Mouse (Mus musculus): ENCODE data around the gene Vps16. TPM values are rescaled to one million over a fixed set of nuclear protein-coding genes. Genes with fewer than 3 reads are reported as not detected.

The Vps16 gene
- polyA plus RNA-seq (2014; fragmentation: Nextera tagmentation; extraction: Ambion mirVana) = 83.7 and 91.7 TPM in 2 replicates

GRCm38 (mm10) chr2:130424126-130424853 is at the start of gene Vps16, which contains the start of gene Pced1a:
Gene Vps16, plus strand, starts transcription at chr2:130424339.
Gene Pced1a, minus strand, starts transcription at chr2:130424701.
- no peaks in the 10 kb centered on the region for H3K27me3 ChIP-seq (ENCODE audit: control insufficient read depth, insufficient read depth, low read length)
- peak within 1 kb of the TSS; percentile 76 for H3K9ac ChIP-seq (ENCODE audit: low read length)
- H3K4me2 ChIP-seq = peak within 1 kb of the TSS; percentile 83
- H3K27ac ChIP-seq (ENCODE audit: low read depth, low read length) = peak within 1 kb of the TSS; percentile 58
- H3K4me3 ChIP-seq (ENCODE audit: low read depth, low read length) = peak within 1 kb of the TSS; percentile 60
- DNase-seq (ENCODE audit: low spot score, missing footprints) = peak; percentile 100
- WGBS = under 1% methylated on average over 58 of the region's 58 CpGs
- ATAC-seq (ENCODE audit: low FRiP score) = peak; percentile 96
- no peaks in the 10 kb centered on the region; the same call in 1 of the 2 replicates for H3K36me3 ChIP-seq (ENCODE audit: control insufficient read depth, insufficient read depth, low read length)
- no peaks in the 10 kb centered on the region for H3K9me3 ChIP-seq (ENCODE audit: control insufficient read depth, low read length)
- H3K4me1 ChIP-seq (ENCODE audit: control insufficient read depth, insufficient read depth, low read length) = peaks cover 12% of the 10 kb centered on the region

GRCm38 (mm10) chr2:130374951-130375350 is 49.2 kb upstream of the Vps16 start:
- WGBS = 80% methylated on average over 4 of the region's 4 CpGs
- H3K4me2 ChIP-seq = no peak overlapping the region
- H3K4me3 ChIP-seq (ENCODE audit: low read depth, low read length) = no peak overlapping the region
- no peaks in the 10 kb centered on the region for H3K36me3 ChIP-seq (ENCODE audit: control insufficient read depth, insufficient read depth, low read length)
- H3K27ac ChIP-seq (ENCODE audit: low read depth, low read length) = no peak overlapping the region
- no peaks in the 10 kb centered on the region for H3K4me1 ChIP-seq (ENCODE audit: control insufficient read depth, insufficient read depth, low read length)
- ATAC-seq (ENCODE audit: low FRiP score) (no peak), DNase-seq (ENCODE audit: low spot score, missing footprints) (no peak)
- H3K27me3 ChIP-seq (ENCODE audit: control insufficient read depth, insufficient read depth, low read length) = no peaks in the 10 kb centered on the region
- no peak overlapping the region for H3K9ac ChIP-seq (ENCODE audit: low read length)
- no peaks in the 10 kb centered on the region for H3K9me3 ChIP-seq (ENCODE audit: control insufficient read depth, low read length)

GRCm38 (mm10) chr2:130383205-130383604 is 40.9 kb upstream of the Vps16 start:
- no peaks in the 10 kb centered on the region for H3K9me3 ChIP-seq (ENCODE audit: control insufficient read depth, low read length)
- DNase-seq (ENCODE audit: low spot score, missing footprints) = no peak
- no peak overlapping the region for H3K27ac ChIP-seq (ENCODE audit: low read depth, low read length)
- H3K4me3 ChIP-seq (ENCODE audit: low read depth, low read length) = no peak overlapping the region
- no peak for ATAC-seq (ENCODE audit: low FRiP score)
- no peaks in the 10 kb centered on the region for H3K36me3 ChIP-seq (ENCODE audit: control insufficient read depth, insufficient read depth, low read length)
- H3K27me3 ChIP-seq (ENCODE audit: control insufficient read depth, insufficient read depth, low read length) = no peaks in the 10 kb centered on the region
- no peaks in the 10 kb centered on the region for H3K4me1 ChIP-seq (ENCODE audit: control insufficient read depth, insufficient read depth, low read length)
- H3K4me2 ChIP-seq = no peak overlapping the region
- 55% methylated on average over 3 of the region's 3 CpGs for WGBS
- no peak overlapping the region for H3K9ac ChIP-seq (ENCODE audit: low read length)

- no peak overlapping the region for H3K9ac ChIP-seq (ENCODE audit: low read length)
- no peak for ATAC-seq (ENCODE audit: low FRiP score)
- H3K9me3 ChIP-seq (ENCODE audit: control insufficient read depth, low read length) = no peaks in the 10 kb centered on the region
- H3K4me1 ChIP-seq (ENCODE audit: control insufficient read depth, insufficient read depth, low read length) = no peaks in the 10 kb centered on the region
- H3K27ac ChIP-seq (ENCODE audit: low read depth, low read length) = no peak overlapping the region
- H3K36me3 ChIP-seq (ENCODE audit: control insufficient read depth, insufficient read depth, low read length) = no peaks in the 10 kb centered on the region
- no peaks in the 10 kb centered on the region for H3K27me3 ChIP-seq (ENCODE audit: control insufficient read depth, insufficient read depth, low read length)
- 83% methylated on average over 6 of the region's 6 CpGs for WGBS
- DNase-seq (ENCODE audit: low spot score, missing footprints) = no peak
- H3K4me2 ChIP-seq = no peak overlapping the region
- no peak overlapping the region for H3K4me3 ChIP-seq (ENCODE audit: low read depth, low read length)
Measured at GRCm38 (mm10) chr2:130383895-130384294, 40.2 kb upstream of the Vps16 start.

GRCm38 (mm10) chr2:130386212-130386611 is 37.9 kb upstream of the Vps16 start:
- Histone ChIP-seq H3K9ac (ENCODE audit: low read length) (no peak overlapping the region), H3K9me3 (ENCODE audit: control insufficient read depth, low read length) (no peaks in the 10 kb centered on the region), H3K4me3 (ENCODE audit: low read depth, low read length) (no peak overlapping the region), H3K4me2 (no peak overlapping the region), H3K36me3 (ENCODE audit: control insufficient read depth, insufficient read depth, low read length) (no peaks in the 10 kb centered on the region), H3K27me3 (ENCODE audit: control insufficient read depth, insufficient read depth, low read length) (no peaks in the 10 kb centered on the region), H3K4me1 (ENCODE audit: control insufficient read depth, insufficient read depth, low read length) (no peaks in the 10 kb centered on the region), H3K27ac (ENCODE audit: low read depth, low read length) (no peak overlapping the region)
- 78% methylated on average over 1 of the region's 1 CpGs for WGBS
- no peak for ATAC-seq (ENCODE audit: low FRiP score)
- no peak for DNase-seq (ENCODE audit: low spot score, missing footprints)

GRCm38 (mm10) chr2:130388796-130389195 is 35.3 kb upstream of the Vps16 start:
- Histone ChIP-seq H3K27ac (ENCODE audit: low read depth, low read length) (no peak overlapping the region), H3K4me3 (ENCODE audit: low read depth, low read length) (no peak overlapping the region), H3K27me3 (ENCODE audit: control insufficient read depth, insufficient read depth, low read length) (no peaks in the 10 kb centered on the region), H3K9me3 (ENCODE audit: control insufficient read depth, low read length) (no peaks in the 10 kb centered on the region), H3K36me3 (ENCODE audit: control insufficient read depth, insufficient read depth, low read length) (no peaks in the 10 kb centered on the region), H3K9ac (ENCODE audit: low read length) (no peak overlapping the region), H3K4me2 (no peak overlapping the region), H3K4me1 (ENCODE audit: control insufficient read depth, insufficient read depth, low read length) (no peaks in the 10 kb centered on the region)
- DNase-seq (ENCODE audit: low spot score, missing footprints) = peak; percentile 64
- ATAC-seq (ENCODE audit: low FRiP score) = no peak
- WGBS = 61% methylated on average over 2 of the region's 2 CpGs

- Histone ChIP-seq H3K27ac (ENCODE audit: low read depth, low read length) (no peak overlapping the region), H3K4me3 (ENCODE audit: low read depth, low read length) (no peak overlapping the region), H3K36me3 (ENCODE audit: control insufficient read depth, insufficient read depth, low read length) (no peaks in the 10 kb centered on the region), H3K9ac (ENCODE audit: low read length) (no peak overlapping the region), H3K9me3 (ENCODE audit: control insufficient read depth, low read length) (no peaks in the 10 kb centered on the region), H3K4me2 (no peak overlapping the region), H3K4me1 (ENCODE audit: control insufficient read depth, insufficient read depth, low read length) (no peaks in the 10 kb centered on the region), H3K27me3 (ENCODE audit: control insufficient read depth, insufficient read depth, low read length) (no peaks in the 10 kb centered on the region)
- ATAC-seq (ENCODE audit: low FRiP score) (no peak), DNase-seq (ENCODE audit: low spot score, missing footprints) (peak; percentile 12)
- 86% methylated on average over 11 of the region's 11 CpGs for WGBS
Measured at GRCm38 (mm10) chr2:130390993-130391625, 33.0 kb upstream of the Vps16 start.

- WGBS = 87% methylated on average over 3 of the region's 3 CpGs
- Histone ChIP-seq H3K9me3 (ENCODE audit: control insufficient read depth, low read length) (no peaks in the 10 kb centered on the region), H3K27ac (ENCODE audit: low read depth, low read length) (no peak overlapping the region), H3K9ac (ENCODE audit: low read length) (no peak overlapping the region), H3K36me3 (ENCODE audit: control insufficient read depth, insufficient read depth, low read length) (no peaks in the 10 kb centered on the region), H3K4me2 (no peak overlapping the region), H3K4me1 (ENCODE audit: control insufficient read depth, insufficient read depth, low read length) (peaks cover 4% of the 10 kb centered on the region; the same call in 1 of the 2 replicates), H3K27me3 (ENCODE audit: control insufficient read depth, insufficient read depth, low read length) (peaks cover under 1% of the 10 kb centered on the region; the same call in 1 of the 2 replicates), H3K4me3 (ENCODE audit: low read depth, low read length) (no peak overlapping the region)
- DNase-seq (ENCODE audit: low spot score, missing footprints) (no peak), ATAC-seq (ENCODE audit: low FRiP score) (no peak)
Measured at GRCm38 (mm10) chr2:130392836-130393235, 31.3 kb upstream of the Vps16 start.

- H3K4me3 ChIP-seq (ENCODE audit: low read depth, low read length) = no peak overlapping the region
- H3K36me3 ChIP-seq (ENCODE audit: control insufficient read depth, insufficient read depth, low read length) = no peaks in the 10 kb centered on the region
- peaks cover 7% of the 10 kb centered on the region for H3K4me1 ChIP-seq (ENCODE audit: control insufficient read depth, insufficient read depth, low read length)
- 91% methylated on average over 11 of the region's 11 CpGs for WGBS
- H3K27me3 ChIP-seq (ENCODE audit: control insufficient read depth, insufficient read depth, low read length) = peaks cover 11% of the 10 kb centered on the region
- H3K9ac ChIP-seq (ENCODE audit: low read length) = no peak overlapping the region
- no peak overlapping the region for H3K4me2 ChIP-seq
- ATAC-seq (ENCODE audit: low FRiP score) (no peak), DNase-seq (ENCODE audit: low spot score, missing footprints) (no peak)
- H3K27ac ChIP-seq (ENCODE audit: low read depth, low read length) = no peak overlapping the region
- H3K9me3 ChIP-seq (ENCODE audit: control insufficient read depth, low read length) = no peaks in the 10 kb centered on the region
Measured at GRCm38 (mm10) chr2:130395696-130396095, 28.4 kb upstream of the Vps16 start.
